Mouse (Mus musculus): ENCODE measurements around the gene Rora. TPM values are rescaled to one million over a fixed set of nuclear protein-coding genes. Genes with fewer than 3 reads are reported as not detected.

The Rora gene
- polyA plus RNA-seq, 1 experiment = 24.1 TPM

GRCm38 (mm10) chr9:68947707-68948106, 294.1 kb downstream of the Rora start:
- no peak for TF ChIP-seq POLR2A (IDR thresholded peaks at IDR 0.05; ENCODE audit: control insufficient read depth, low read depth, low read length)
- TF ChIP-seq CTCF (IDR thresholded peaks at IDR 0.05; ENCODE audit: control insufficient read depth, insufficient read depth, insufficient replicate concordance, low read depth, low read length) = no peak
- Histone ChIP-seq H3K4me1 (ENCODE audit: control insufficient read depth, insufficient read depth, low read length) (no peaks in the 10 kb centered on the region), H3K27ac (ENCODE audit: control insufficient read depth, insufficient read depth, low read depth, low read length) (no peak overlapping the region), H3K4me3 (ENCODE audit: control insufficient read depth, low read depth, low read length) (no peak overlapping the region), H3K27me3 (ENCODE audit: control insufficient read depth, insufficient read depth, low read length) (no peaks in the 10 kb centered on the region), H3K36me3 (ENCODE audit: control insufficient read depth, insufficient read depth, low read length) (no peaks in the 10 kb centered on the region)

GRCm38 (mm10) chr9:68948141-68948540, 294.6 kb downstream of the Rora start:
- no peak for TF ChIP-seq POLR2A (IDR thresholded peaks at IDR 0.05; ENCODE audit: control insufficient read depth, low read depth, low read length)
- TF ChIP-seq CTCF (IDR thresholded peaks at IDR 0.05; ENCODE audit: control insufficient read depth, insufficient read depth, insufficient replicate concordance, low read depth, low read length) = no peak
- H3K27me3 ChIP-seq (ENCODE audit: control insufficient read depth, insufficient read depth, low read length) = no peaks in the 10 kb centered on the region
- no peak overlapping the region for H3K4me3 ChIP-seq (ENCODE audit: control insufficient read depth, low read depth, low read length)
- H3K27ac ChIP-seq (ENCODE audit: control insufficient read depth, insufficient read depth, low read depth, low read length) = no peak overlapping the region
- no peaks in the 10 kb centered on the region for H3K36me3 ChIP-seq (ENCODE audit: control insufficient read depth, insufficient read depth, low read length)
- no peaks in the 10 kb centered on the region for H3K4me1 ChIP-seq (ENCODE audit: control insufficient read depth, insufficient read depth, low read length)

- no peak overlapping the region for H3K27ac ChIP-seq (ENCODE audit: control insufficient read depth, insufficient read depth, low read depth, low read length)
- no peaks in the 10 kb centered on the region for H3K27me3 ChIP-seq (ENCODE audit: control insufficient read depth, insufficient read depth, low read length)
- no peaks in the 10 kb centered on the region for H3K36me3 ChIP-seq (ENCODE audit: control insufficient read depth, insufficient read depth, low read length)
- TF ChIP-seq POLR2A (IDR thresholded peaks at IDR 0.05; ENCODE audit: control insufficient read depth, low read depth, low read length) (no peak), CTCF (IDR thresholded peaks at IDR 0.05; ENCODE audit: control insufficient read depth, insufficient read depth, insufficient replicate concordance, low read depth, low read length) (no peak)
- no peak overlapping the region for H3K4me3 ChIP-seq (ENCODE audit: control insufficient read depth, low read depth, low read length)
- no peaks in the 10 kb centered on the region for H3K4me1 ChIP-seq (ENCODE audit: control insufficient read depth, insufficient read depth, low read length)
These were observed 302.8 kb downstream of the Rora start for GRCm38 (mm10) chr9:68956210-68956874.

GRCm38 (mm10) chr9:68956938-68957573, 303.5 kb downstream of the Rora start:
- TF ChIP-seq CTCF (IDR thresholded peaks at IDR 0.05; ENCODE audit: control insufficient read depth, insufficient read depth, insufficient replicate concordance, low read depth, low read length) (peak; percentile 31; the same call in 1 of the 2 replicates), POLR2A (IDR thresholded peaks at IDR 0.05; ENCODE audit: control insufficient read depth, low read depth, low read length) (no peak)
- no peaks in the 10 kb centered on the region for H3K27me3 ChIP-seq (ENCODE audit: control insufficient read depth, insufficient read depth, low read length)
- H3K4me1 ChIP-seq (ENCODE audit: control insufficient read depth, insufficient read depth, low read length) = no peaks in the 10 kb centered on the region
- H3K36me3 ChIP-seq (ENCODE audit: control insufficient read depth, insufficient read depth, low read length) = no peaks in the 10 kb centered on the region
- no peak overlapping the region for H3K4me3 ChIP-seq (ENCODE audit: control insufficient read depth, low read depth, low read length)
- H3K27ac ChIP-seq (ENCODE audit: control insufficient read depth, insufficient read depth, low read depth, low read length) = no peak overlapping the region

- no peaks in the 10 kb centered on the region for H3K36me3 ChIP-seq (ENCODE audit: control insufficient read depth, insufficient read depth, low read length)
- no peaks in the 10 kb centered on the region for H3K27me3 ChIP-seq (ENCODE audit: control insufficient read depth, insufficient read depth, low read length)
- TF ChIP-seq CTCF (IDR thresholded peaks at IDR 0.05; ENCODE audit: control insufficient read depth, insufficient read depth, insufficient replicate concordance, low read depth, low read length) (no peak), POLR2A (IDR thresholded peaks at IDR 0.05; ENCODE audit: control insufficient read depth, low read depth, low read length) (no peak)
- H3K4me3 ChIP-seq (ENCODE audit: control insufficient read depth, low read depth, low read length) = no peak overlapping the region
- no peak overlapping the region for H3K27ac ChIP-seq (ENCODE audit: control insufficient read depth, insufficient read depth, low read depth, low read length)
- no peaks in the 10 kb centered on the region for H3K4me1 ChIP-seq (ENCODE audit: control insufficient read depth, insufficient read depth, low read length)
These were observed 304.2 kb downstream of the Rora start for GRCm38 (mm10) chr9:68957793-68958192.

- Histone ChIP-seq H3K4me1 (ENCODE audit: control insufficient read depth, insufficient read depth, low read length) (no peaks in the 10 kb centered on the region), H3K4me3 (ENCODE audit: control insufficient read depth, low read depth, low read length) (no peak overlapping the region), H3K27me3 (ENCODE audit: control insufficient read depth, insufficient read depth, low read length) (no peaks in the 10 kb centered on the region), H3K27ac (ENCODE audit: control insufficient read depth, insufficient read depth, low read depth, low read length) (no peak overlapping the region), H3K36me3 (ENCODE audit: control insufficient read depth, insufficient read depth, low read length) (no peaks in the 10 kb centered on the region)
- TF ChIP-seq CTCF (IDR thresholded peaks at IDR 0.05; ENCODE audit: control insufficient read depth, insufficient read depth, insufficient replicate concordance, low read depth, low read length) (no peak), POLR2A (IDR thresholded peaks at IDR 0.05; ENCODE audit: control insufficient read depth, low read depth, low read length) (no peak)
These were observed 305.3 kb downstream of the Rora start for GRCm38 (mm10) chr9:68958919-68959318.

GRCm38 (mm10) chr9:68963898-68964297, 310.3 kb downstream of the Rora start:
- Histone ChIP-seq H3K4me3 (ENCODE audit: control insufficient read depth, low read depth, low read length) (no peak overlapping the region), H3K4me1 (ENCODE audit: control insufficient read depth, insufficient read depth, low read length) (no peaks in the 10 kb centered on the region), H3K27ac (ENCODE audit: control insufficient read depth, insufficient read depth, low read depth, low read length) (no peak overlapping the region), H3K36me3 (ENCODE audit: control insufficient read depth, insufficient read depth, low read length) (no peaks in the 10 kb centered on the region), H3K27me3 (ENCODE audit: control insufficient read depth, insufficient read depth, low read length) (no peaks in the 10 kb centered on the region)
- TF ChIP-seq CTCF (IDR thresholded peaks at IDR 0.05; ENCODE audit: control insufficient read depth, insufficient read depth, insufficient replicate concordance, low read depth, low read length) (no peak), POLR2A (IDR thresholded peaks at IDR 0.05; ENCODE audit: control insufficient read depth, low read depth, low read length) (no peak)
